Mouse (Mus musculus): ENCODE results near the gene Abhd17c.

Abhd17c gene

DNA sequence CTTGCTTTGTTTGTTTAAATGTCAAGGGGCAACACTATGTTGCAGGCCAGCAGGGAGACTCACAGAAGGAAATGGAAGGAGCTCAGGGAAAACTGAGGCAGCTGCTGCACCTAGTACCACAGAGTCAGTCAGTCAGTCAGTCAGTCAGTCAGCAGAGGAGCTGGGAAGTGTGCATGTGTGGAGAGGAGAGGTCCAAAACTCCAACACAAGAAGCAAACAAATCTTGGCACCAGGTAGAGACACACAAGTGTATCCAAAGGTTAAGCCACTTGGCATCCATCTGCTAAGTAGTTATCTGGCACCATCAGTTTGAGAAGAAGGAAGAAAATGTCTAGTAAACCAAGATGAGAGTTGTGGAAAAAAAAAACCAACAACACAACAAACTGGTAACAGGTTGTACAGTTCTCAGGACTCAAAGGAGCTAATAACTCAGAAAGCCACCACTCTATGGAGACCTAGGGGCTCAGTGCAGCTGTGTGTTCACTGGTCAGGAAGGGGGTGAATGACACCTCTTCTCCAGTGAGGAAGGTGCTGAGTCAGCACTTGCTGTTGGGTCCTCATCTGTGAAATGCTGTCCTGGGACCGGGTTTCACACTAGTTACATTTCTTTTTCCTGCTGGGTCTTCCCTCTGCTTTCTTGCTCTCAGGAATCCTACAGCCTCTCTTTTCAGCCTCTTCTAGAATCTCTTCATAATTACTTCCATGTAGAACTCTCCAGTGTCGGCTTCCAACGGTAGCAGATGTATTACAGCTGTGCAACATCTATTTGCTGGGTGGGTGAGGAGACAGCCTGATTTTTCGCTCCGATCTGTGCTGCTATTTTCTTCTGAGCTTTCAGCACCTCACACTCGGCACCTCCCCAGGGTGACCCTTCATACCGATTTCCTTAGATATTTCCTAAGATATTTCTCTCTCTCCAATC lies 34.8 kb downstream of the Abhd17c start:
- DNase-seq = no peak

- DNase-seq = no peak
These were observed 36.3 kb downstream of the Abhd17c start for GRCm38 (mm10) chr7:84115385-84115784.

- DNase-seq = no peak
These were observed 36.9 kb downstream of the Abhd17c start for GRCm38 (mm10) chr7:84114775-84115174.

GRCm38 (mm10) chr7:84113035-84113390 lies 38.7 kb downstream of the Abhd17c start:
- no peak for DNase-seq

- no peak for DNase-seq
These were observed 39.2 kb downstream of the Abhd17c start for GRCm38 (mm10) chr7:84112351-84113034.

GRCm38 (mm10) chr7:84111716-84112350 lies 39.9 kb downstream of the Abhd17c start:
- DNase-seq = no peak

- no peak for DNase-seq
These were observed 44.8 kb downstream of the Abhd17c start for GRCm38 (mm10) chr7:84106942-84107341.

DNA sequence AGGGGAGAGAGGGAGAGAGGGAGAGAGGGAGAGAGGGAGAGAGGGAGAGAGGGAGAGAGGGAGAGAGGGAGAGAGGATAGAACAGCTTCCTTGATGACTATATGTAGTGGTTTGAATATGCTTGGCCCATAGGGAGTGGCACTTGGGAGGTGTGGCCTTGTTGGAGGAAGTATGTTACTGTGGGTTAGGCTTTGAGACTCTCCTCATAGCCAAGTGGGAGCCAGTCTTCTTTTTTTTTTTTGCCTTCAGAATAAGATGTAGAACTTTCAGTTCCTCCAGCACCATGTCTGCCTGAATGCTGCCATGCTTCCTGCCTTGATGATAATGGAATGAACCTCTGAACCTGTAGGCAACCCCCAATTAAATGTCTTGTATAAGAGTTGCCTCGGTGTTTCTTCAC lies 49.1 kb downstream of the Abhd17c start:
- no peak for DNase-seq

DNA sequence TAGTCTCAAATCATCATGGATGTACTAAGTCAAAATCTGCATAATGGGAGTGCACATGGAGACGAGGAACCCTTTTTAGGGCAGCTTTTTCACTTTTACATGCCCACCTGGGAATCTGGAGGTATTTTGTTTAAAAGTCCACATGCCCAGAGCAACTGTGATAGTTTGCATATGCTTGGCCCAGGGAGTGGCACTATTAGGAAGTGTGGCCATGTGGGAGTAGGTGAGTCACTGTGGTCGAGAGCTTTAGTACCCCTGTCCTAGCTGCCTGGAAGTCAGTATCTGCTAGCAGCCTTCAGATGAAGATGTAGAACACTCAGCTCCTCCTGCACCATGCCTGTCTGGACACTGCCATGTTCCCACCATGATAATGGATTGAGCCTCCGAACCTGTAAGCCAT lies 51.0 kb downstream of the Abhd17c start:
- DNase-seq = no peak

- DNase-seq = no peak
These were observed 53.6 kb downstream of the Abhd17c start for GRCm38 (mm10) chr7:84098098-84098497.

DNA sequence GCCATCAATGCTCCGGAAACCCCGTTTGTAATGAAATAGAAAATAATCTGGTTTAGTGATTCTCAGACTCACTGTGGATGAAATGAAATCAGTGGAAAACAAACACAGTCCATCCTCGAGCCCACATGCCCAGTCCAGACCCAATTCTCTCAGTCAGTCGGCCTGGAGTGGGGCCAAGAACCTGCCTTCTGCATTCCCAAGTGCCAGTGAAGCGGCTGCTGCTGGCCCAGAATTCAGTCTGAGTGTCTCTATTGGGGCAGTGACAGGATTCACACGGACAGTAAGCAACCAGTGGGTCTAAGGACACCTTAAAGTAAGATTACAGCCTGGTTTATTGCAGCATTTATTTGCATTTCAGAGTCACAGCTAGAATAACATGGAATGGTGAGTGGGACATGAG lies 55.2 kb downstream of the Abhd17c start:
- DNase-seq = peak; percentile 47

DNA sequence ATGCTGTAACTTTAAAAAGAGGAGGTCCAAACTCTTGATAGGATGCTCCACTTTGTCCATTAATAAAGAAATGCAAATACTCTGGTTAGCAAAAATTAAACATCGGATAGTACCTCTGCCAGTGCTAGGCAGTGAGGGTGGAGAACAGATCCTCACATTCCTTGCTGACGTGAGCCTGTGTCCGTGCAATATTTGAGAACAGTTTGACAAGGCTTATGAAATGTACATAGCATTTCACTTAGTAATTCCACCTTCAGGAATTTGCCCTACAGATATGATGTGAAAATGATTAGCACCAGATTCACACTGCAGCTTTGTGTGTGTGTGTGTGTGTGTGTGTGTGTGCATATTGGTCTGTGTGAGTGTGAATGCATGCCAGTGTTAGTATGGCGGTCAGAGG lies 60.9 kb downstream of the Abhd17c start:
- DNase-seq = no peak

DNA sequence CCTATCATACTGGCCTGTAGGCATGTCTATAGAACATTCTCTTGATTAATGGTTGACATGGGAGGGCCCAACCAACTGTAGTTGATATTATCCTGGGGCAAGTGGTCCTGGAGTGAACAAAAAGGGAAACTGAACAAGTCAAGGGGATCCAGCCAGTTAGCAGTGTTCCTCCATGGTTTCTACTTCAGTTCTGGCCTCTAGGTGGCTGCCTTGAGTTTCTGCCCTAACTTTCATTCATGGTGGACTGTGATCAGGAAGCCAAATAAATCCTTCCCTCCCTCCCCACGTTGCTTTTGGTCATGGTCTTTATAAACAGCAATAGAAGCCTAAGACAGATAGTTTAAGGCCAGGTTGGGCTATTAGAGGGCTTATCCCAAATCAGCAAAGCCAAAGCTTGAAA lies 61.9 kb downstream of the Abhd17c start:
- no peak for DNase-seq

- peak; percentile 57 for DNase-seq
These were observed 62.7 kb downstream of the Abhd17c start for GRCm38 (mm10) chr7:84088971-84089370.

DNA sequence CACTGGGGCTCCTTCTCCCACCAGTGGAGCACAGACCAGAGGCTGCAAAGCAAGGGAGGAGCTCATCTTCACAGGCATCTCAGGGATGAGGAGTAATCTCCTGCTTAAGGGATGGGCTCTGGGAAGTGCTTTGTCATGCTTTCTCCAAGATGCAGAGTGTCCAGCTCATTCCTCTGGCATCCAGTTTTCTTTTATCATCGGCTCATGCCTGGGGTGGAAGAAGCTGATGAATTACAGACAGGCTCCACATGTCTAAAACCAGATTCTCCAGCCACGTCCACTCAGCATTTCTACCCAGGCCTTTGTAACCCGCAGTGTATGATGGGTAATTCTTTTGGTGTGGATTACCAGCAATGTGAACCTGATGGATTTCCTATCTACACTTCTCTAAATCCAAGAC lies 63.5 kb downstream of the Abhd17c start:
- no peak for DNase-seq

DNA sequence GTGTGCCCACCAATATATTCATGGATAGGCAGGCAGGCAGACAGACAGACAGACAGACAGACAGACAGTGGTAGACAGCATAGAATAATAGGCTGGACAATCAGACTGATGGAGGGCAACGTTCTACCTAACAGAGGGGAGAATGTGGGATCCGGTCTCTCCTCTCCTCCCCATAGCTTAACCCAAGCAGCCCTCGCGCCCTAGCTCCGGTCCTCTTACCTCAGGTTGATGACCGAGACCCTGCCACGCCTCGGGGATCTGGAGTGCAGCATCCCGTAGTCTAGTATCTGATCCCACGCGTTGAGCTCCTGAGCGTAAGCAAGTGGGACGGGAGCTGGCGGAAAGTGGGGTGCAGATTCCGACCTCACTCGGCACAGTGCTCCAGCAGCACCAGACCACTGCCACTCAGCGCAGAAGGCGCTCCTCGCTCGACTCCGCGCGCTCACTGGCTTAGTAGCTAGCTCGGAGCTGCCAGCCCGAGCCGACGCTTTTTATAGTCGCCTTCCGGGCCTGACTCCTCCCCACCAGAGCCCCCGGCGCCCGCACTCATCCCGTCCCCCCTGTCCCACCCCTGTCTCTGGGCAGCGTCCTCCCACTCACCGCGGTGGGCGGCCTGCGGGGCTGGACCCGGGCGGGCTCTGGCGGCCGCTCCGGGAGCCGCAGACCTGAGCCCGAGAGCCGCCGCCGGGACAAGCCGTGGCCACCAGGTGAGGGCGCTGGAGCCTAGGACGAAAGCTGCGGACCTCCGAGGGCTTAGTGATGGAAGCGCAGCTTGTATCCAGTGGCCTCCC lies 65.5 kb downstream of the Abhd17c start, which contains the start of gene Cemip:
Gene Cemip, minus strand, starts transcription at position 464 of the 791 bp plus-strand sequence.
- peak; percentile 90 for DNase-seq

- peak; percentile 56 for DNase-seq
These were observed 66.4 kb downstream of the Abhd17c start for GRCm38 (mm10) chr7:84085049-84085945.

DNA sequence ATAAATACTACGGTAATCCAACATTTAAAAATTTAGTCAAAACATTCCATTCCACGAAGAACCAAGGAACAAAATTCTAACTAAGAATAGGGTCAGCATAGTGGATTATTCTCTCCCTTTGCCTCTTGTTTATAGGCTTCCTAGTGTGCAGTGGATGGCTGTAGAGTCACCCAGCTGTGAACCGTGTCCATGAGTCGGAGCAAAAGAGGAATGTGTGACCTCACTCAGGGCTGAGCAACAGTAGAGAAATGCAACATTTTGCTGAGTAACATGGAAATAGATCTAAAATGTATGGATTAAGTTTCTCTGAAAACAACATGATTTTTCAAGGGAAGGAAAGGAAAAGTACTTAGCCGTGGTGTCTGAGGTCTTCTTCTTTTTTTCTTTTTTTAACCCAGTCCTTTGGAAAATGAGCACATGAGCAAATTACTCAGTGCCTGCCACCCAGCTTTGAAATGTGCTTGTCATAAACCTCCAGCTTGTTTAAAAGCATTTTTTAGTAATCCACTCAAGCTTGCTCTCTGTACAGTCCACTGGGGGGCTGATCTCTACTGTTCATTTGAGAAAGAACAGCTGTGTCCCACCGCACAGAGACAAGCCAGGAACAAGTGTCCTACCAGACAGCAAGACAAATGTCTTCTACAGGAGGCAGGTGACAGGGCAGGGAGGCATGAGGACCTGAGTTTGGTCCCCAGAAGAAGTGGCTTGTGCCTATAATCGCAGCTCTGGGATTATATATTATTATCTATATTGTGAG lies 74.3 kb downstream of the Abhd17c start:
- no peak for DNase-seq

DNA sequence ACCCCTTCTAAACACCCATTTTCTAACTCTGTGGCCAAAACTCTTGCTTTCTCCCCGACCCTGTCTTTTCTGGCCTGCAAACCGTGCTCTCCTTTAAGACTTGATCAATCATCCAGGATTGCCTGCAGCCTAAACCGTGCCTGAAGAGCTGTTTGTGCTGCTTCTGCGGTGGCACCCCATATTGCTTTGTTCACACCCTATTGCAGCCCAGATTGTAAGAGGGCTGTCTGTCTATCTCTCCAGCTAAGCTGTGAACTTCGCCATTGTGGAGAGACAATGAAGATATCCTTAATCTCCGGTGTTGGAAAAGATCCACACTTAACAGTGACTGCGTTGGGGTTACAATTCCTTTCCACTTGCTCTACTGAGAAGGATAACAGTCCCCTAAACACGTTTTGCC lies 77.4 kb downstream of the Abhd17c start:
- no peak for DNase-seq

DNA sequence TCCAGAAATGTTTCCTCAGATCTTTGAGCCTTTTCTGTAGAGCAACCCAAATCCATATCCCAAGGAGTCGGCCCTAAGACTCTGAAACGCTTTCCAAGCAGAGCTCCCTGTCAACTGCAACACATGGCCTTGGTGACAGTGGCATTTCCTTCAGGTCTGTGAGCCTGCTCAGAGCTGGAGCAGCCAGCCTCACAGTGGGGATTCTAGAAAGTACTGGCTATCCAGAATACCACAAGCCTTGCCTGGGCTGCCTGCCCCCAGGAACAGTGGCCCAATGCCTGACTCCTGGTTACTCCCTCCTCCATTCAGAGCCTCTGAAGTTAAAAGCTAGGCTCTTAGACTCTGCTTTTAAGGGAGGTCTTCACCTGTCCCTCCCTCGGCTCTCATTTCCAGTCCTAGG lies 77.8 kb downstream of the Abhd17c start:
- no peak for DNase-seq

DNA sequence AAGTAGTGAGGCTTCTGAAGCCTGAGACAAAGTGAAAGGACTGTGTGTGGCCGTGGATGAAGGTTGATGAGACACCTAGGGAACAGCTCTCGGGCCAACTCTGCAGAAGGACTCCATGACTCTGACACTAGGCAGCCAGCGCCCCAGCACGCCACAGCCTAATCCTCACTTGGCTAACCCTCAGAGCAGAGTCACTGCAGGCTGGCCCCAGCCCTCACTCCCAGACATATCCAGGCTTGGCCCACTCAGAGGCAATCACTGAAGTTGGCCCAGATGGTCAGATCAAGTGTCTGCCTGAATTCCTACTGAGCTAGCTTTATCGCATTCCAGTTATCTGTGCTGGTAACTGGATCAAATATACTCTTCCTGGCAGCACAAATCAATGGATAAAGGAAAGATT lies 82.8 kb downstream of the Abhd17c start:
- DNase-seq = peak; percentile 80
